Mouse (Mus musculus) ES-E14 (cell line): ENCODE measurements at regions not wholly inside any gene's neighbourhood (a gene's known extent, or its start where the extent isn't known, plus 50 kb on each side); places are given as distances from the start of the nearest gene placed in this dataset.
A peak's percentile ranks its signal among the peaks of the same experiment; 100 is the strongest.
"Not testable (repeated sequence)": the region's sequence is repeated elsewhere in the genome, so short reads cannot be mapped to it uniquely, and the experiment has no call there.

Source experiments
- DNase-seq: peaks from one replicate; pipeline ENCODE4 v3.0.0-alpha.2; 2013; ENCODE audit warnings: low read depth, low spot score
- H3K27ac ChIP-seq: 2 replicates; pipeline ENCODE4 v1.5.1; 2012; ENCODE audit warnings: low read depth, mild to moderate bottlenecking, low read length, moderate library complexity, mixed read lengths; ENCODE audit not compliant: poor library complexity, insufficient read depth, severe bottlenecking
- H3K36me3 ChIP-seq: 2 replicates; pipeline ENCODE4 v1.6.1; 2012; ENCODE audit warnings: mild to moderate bottlenecking, low read length, moderate library complexity, mixed read lengths; ENCODE audit not compliant: control insufficient read depth, poor library complexity, insufficient read depth, severe bottlenecking
- H3K4me1 ChIP-seq, 2 experiments: fragments of 150-350 bp in 1 of 2; sonication (generic) in 1 of 2; 2 replicates each; pipeline ENCODE4 v1.6.1; 2012; ENCODE audit warnings: low read length in 2 of 2, mild to moderate bottlenecking in 1 of 2, mixed read lengths in 1 of 2; ENCODE audit not compliant: control insufficient read depth in 2 of 2, insufficient read depth in 2 of 2, poor library complexity in 1 of 2
- H3K4me3 ChIP-seq, 2 experiments: fragments of 150-350 bp in 1 of 2; sonication (generic) in 1 of 2; 2 replicates each; pipeline ENCODE4 v1.5.1; 2012; ENCODE audit warnings: low read length in 2 of 2, low read depth in 1 of 2, mild to moderate bottlenecking in 1 of 2, mixed read lengths in 1 of 2; ENCODE audit not compliant: insufficient read depth in 1 of 2, poor library complexity in 1 of 2, severe bottlenecking in 1 of 2
- H3K9ac ChIP-seq: 2 replicates; pipeline ENCODE4 v1.6.1; 2012; ENCODE audit warnings: low read depth, mild to moderate bottlenecking, low read length, mixed read lengths; ENCODE audit not compliant: poor library complexity, insufficient read depth, severe bottlenecking
- H3K9me3 ChIP-seq: fragments of 150-350 bp; sonication (generic); 2 replicates; pipeline ENCODE4 v1.6.1; 2012; ENCODE audit warnings: low read depth, mild to moderate bottlenecking, low read length; ENCODE audit not compliant: control insufficient read depth, insufficient read depth
- CHD2 ChIP-seq: IDR thresholded peaks from 2 replicates; pipeline ENCODE4 v1.6.1; 2014; ENCODE audit warnings: mild to moderate bottlenecking, low read depth, low read length, inconsistent platforms
- HCFC1 ChIP-seq: IDR thresholded peaks from 2 replicates; pipeline ENCODE4 v1.6.1; 2012; ENCODE audit warnings: low read length, inconsistent platforms, borderline replicate concordance; ENCODE audit not compliant: insufficient read depth
- MAFK ChIP-seq: IDR thresholded peaks from 2 replicates; pipeline ENCODE4 v1.6.1; 2014; ENCODE audit warnings: mild to moderate bottlenecking, low read depth, low read length, inconsistent platforms; ENCODE audit not compliant: insufficient read depth
- ZC3H11A ChIP-seq: IDR thresholded peaks from 2 replicates; pipeline ENCODE4 v1.6.1; 2012; ENCODE audit warnings: low read depth, mild to moderate bottlenecking, inconsistent platforms, low read length, borderline replicate concordance
- ZNF384 ChIP-seq: IDR thresholded peaks from 2 replicates; pipeline ENCODE4 v1.6.1; 2012; ENCODE audit warnings: low read depth, low read length, inconsistent platforms
- in situ Hi-C, 2 experiments: fragments of 600-800 bp; cut with MboI; formaldehyde crosslinking; loops; one replicate each; pipeline ENCODE4 v1.15.1; 2025; ENCODE audit warnings: low sequenced_read_pairs in 2 of 2, inconsistent platforms in 1 of 2; ENCODE audit not compliant: unreplicated experiment in 2 of 2

- H3K9ac ChIP-seq, H3K9me3 ChIP-seq, H3K4me3 ChIP-seq, in situ Hi-C loops, H3K4me1 ChIP-seq, DNase-seq, H3K36me3 ChIP-seq, H3K27ac ChIP-seq: not testable (repeated sequence)
These were observed 167.4 kb downstream of the Kif21a start for GRCm38 (mm10) chr15:90882349-90882748.

- no peak overlapping the region for H3K27ac ChIP-seq
- H3K36me3 ChIP-seq = no peaks in the 10 kb centered on the region
- DNase-seq = no peak
- H3K4me3 ChIP-seq = no peak overlapping the region
- no peaks in the 10 kb centered on the region for H3K4me1 ChIP-seq
- no peaks in the 10 kb centered on the region for H3K9me3 ChIP-seq
- in situ Hi-C loops = no loop called here
- H3K9ac ChIP-seq = no peak overlapping the region
- TF ChIP-seq MAFK (no peak), ZNF384 (no peak)
These were observed 180.3 kb downstream of the Kif21a start for GRCm38 (mm10) chr15:90869452-90869851.

GRCm38 (mm10) chr15:90853763-90854162 lies 174.5 kb upstream of the Cpne8 start:
- in situ Hi-C loops, H3K9ac ChIP-seq, H3K27ac ChIP-seq, DNase-seq, H3K4me1 ChIP-seq, H3K9me3 ChIP-seq, H3K4me3 ChIP-seq, H3K36me3 ChIP-seq: not testable (repeated sequence)

GRCm38 (mm10) chr15:90851991-90852390 lies 172.8 kb upstream of the Cpne8 start:
- DNase-seq = no peak

GRCm38 (mm10) chr15:90841471-90841870 lies 162.2 kb upstream of the Cpne8 start:
- in situ Hi-C loops = loop anchor here in 1 of 2 experiments (10.0 kb wide), 1 partner anchor 587 kb away; no protein-coding TSS in a partner anchor
- H3K27ac ChIP-seq = no peak overlapping the region
- H3K36me3 ChIP-seq = no peaks in the 10 kb centered on the region
- H3K4me3 ChIP-seq = no peak overlapping the region
- no peaks in the 10 kb centered on the region for H3K4me1 ChIP-seq
- TF ChIP-seq ZNF384 (no peak), ZC3H11A (peak; percentile 71; the same call in 1 of the 2 replicates)
- no peak overlapping the region for H3K9ac ChIP-seq
- DNase-seq = peak; percentile 42
- H3K9me3 ChIP-seq = no peaks in the 10 kb centered on the region

More at GRCm38 (mm10) chr15:90851991-90852390, 172.8 kb upstream of the Cpne8 start:
- Histone ChIP-seq H3K27ac (no peak overlapping the region), H3K4me1 (no peaks in the 10 kb centered on the region), H3K9me3 (no peaks in the 10 kb centered on the region), H3K4me3 (no peak overlapping the region), H3K9ac (no peak overlapping the region), H3K36me3 (no peaks in the 10 kb centered on the region)
- TF ChIP-seq ZNF384 (no peak), MAFK (no peak), ZC3H11A (no peak), CHD2 (no peak), HCFC1 (no peak)
- in situ Hi-C loops = no loop called here
